Mouse (Mus musculus) kidney, embryonic 16.5 days (tissue): Measurements from ENCODE around the gene 8030474K03Rik. TPM values are rescaled to one million over a fixed set of nuclear protein-coding genes. Genes with fewer than 3 reads are reported as not detected.
A peak's percentile ranks its signal among the peaks of the same experiment; 100 is the strongest.

Experiments used
- ATAC-seq: fragments of 200-750 bp; cut with Nextera tagmentation; 2 replicates; pipeline ENCODE4 v1.8.0; 2017; ENCODE audit warnings: moderate TSS enrichment; ENCODE audit not compliant: low FRiP score, low TSS enrichment
- H3K27ac ChIP-seq: fragments of 300-500 bp; sonication (generic); 2 replicates; pipeline ENCODE4 v1.5.1; 2014; ENCODE audit warnings: low read length
- H3K27me3 ChIP-seq: fragments of 300-500 bp; sonication (generic); 2 replicates; pipeline ENCODE4 v1.6.1; 2014; ENCODE audit warnings: low read length, control low read depth, mixed read lengths; ENCODE audit not compliant: insufficient read depth
- H3K36me3 ChIP-seq: fragments of 300-500 bp; sonication (generic); 2 replicates; pipeline ENCODE4 v1.6.1; 2014; ENCODE audit warnings: low read length, control low read depth, mixed read lengths; ENCODE audit not compliant: insufficient read depth
- H3K4me1 ChIP-seq: fragments of 300-500 bp; sonication (generic); 2 replicates; pipeline ENCODE4 v1.6.1; 2014; ENCODE audit warnings: low read length, control low read depth, mixed read lengths; ENCODE audit not compliant: insufficient read depth
- H3K4me2 ChIP-seq: fragments of 300-500 bp; sonication (generic); replicated peaks from 2 replicates; pipeline ENCODE4 v1.6.1; 2014; ENCODE audit warnings: low read depth, low read length
- H3K4me3 ChIP-seq: fragments of 300-500 bp; sonication (generic); 2 replicates; pipeline ENCODE4 v1.5.1; 2014; ENCODE audit warnings: mild to moderate bottlenecking, low read length
- H3K9ac ChIP-seq: fragments of 300-500 bp; sonication (generic); replicated peaks from 2 replicates; pipeline ENCODE4 v1.6.1; 2014; ENCODE audit warnings: low read length
- H3K9me3 ChIP-seq: fragments of 300-500 bp; sonication (generic); 2 replicates; pipeline ENCODE4 v1.6.1; 2016; ENCODE audit warnings: low read length, control low read depth
- WGBS: fragments of 180-500 bp; shearing (Covaris S2); extraction: QIAGEN DNeasy Blood & Tissue Kit; methylation state at CpG from one replicate; pipeline ENCODE4 v1.1.7; 2014; 5-methylcytosine and 5-hydroxymethylcytosine counted together
- polyA plus RNA-seq: library from polyadenylated mRNA; unstranded; fragments of >200 nt; fragmentation: Nextera tagmentation; extraction: Ambion mirVana; gene quantifications from 2 replicates; pipeline ENCODE4 v1.2.1, GENCODE M21; 2015

8030474K03Rik gene
- 0.22 and 0.33 TPM in 2 replicates for polyA plus RNA-seq

GRCm38 (mm10) chrX:101794342-101794741 lies at the start of gene 8030474K03Rik, which contains the start of gene Gm4779:
8030474K03Rik (plus strand) TSS chrX:101794656.
Gm4779 (minus strand) TSS chrX:101794423.
- 96% methylated on average over 35 of the region's 35 CpGs for WGBS

GRCm38 (mm10) chrX:101750144-101750543 lies 44.3 kb upstream of the 8030474K03Rik start:
- no peaks in the 10 kb centered on the region for H3K4me1 ChIP-seq
- H3K4me3 ChIP-seq: no peak overlapping the region
- H3K4me2 ChIP-seq: no peak overlapping the region
- H3K27ac ChIP-seq: no peak overlapping the region
- H3K9me3 ChIP-seq: no peaks in the 10 kb centered on the region
- H3K9ac ChIP-seq: no peak overlapping the region
- no peak for ATAC-seq
- 60% methylated on average over 4 of the region's 4 CpGs for WGBS
- H3K27me3 ChIP-seq: peaks cover 17% of the 10 kb centered on the region; the same call in 1 of the 2 replicates
- no peaks in the 10 kb centered on the region for H3K36me3 ChIP-seq

More at GRCm38 (mm10) chrX:101794342-101794741, at the start of gene 8030474K03Rik, which contains the start of gene Gm4779:
- no peaks in the 10 kb centered on the region for H3K27me3 ChIP-seq
- H3K27ac ChIP-seq: no peak within 1 kb of the TSS
- no peak within 1 kb of the TSS for H3K4me2 ChIP-seq
- H3K36me3 ChIP-seq: no peaks in the 10 kb centered on the region
- H3K4me3 ChIP-seq: no peak within 1 kb of the TSS
- no peak for ATAC-seq
- H3K9ac ChIP-seq: no peak within 1 kb of the TSS
- H3K9me3 ChIP-seq: peaks cover 4% of the 10 kb centered on the region; the same call in 1 of the 2 replicates
- no peaks in the 10 kb centered on the region for H3K4me1 ChIP-seq

- no peak overlapping the region for H3K4me2 ChIP-seq
- H3K9ac ChIP-seq: no peak overlapping the region
- no peak overlapping the region for H3K4me3 ChIP-seq
- no peaks in the 10 kb centered on the region for H3K36me3 ChIP-seq
- no peak for ATAC-seq
- WGBS: 69% methylated on average over 5 of the region's 5 CpGs
- no peak overlapping the region for H3K27ac ChIP-seq
- no peaks in the 10 kb centered on the region for H3K9me3 ChIP-seq
- H3K4me1 ChIP-seq: no peaks in the 10 kb centered on the region
- H3K27me3 ChIP-seq: peaks cover 16% of the 10 kb centered on the region; the same call in 1 of the 2 replicates
Measured at GRCm38 (mm10) chrX:101754478-101754877, 40.0 kb upstream of the 8030474K03Rik start.

- H3K4me3 ChIP-seq: no peak overlapping the region
- ATAC-seq: no peak
- no peaks in the 10 kb centered on the region for H3K4me1 ChIP-seq
- no peaks in the 10 kb centered on the region for H3K9me3 ChIP-seq
- WGBS: 82% methylated on average over 5 of the region's 5 CpGs
- no peak overlapping the region for H3K4me2 ChIP-seq
- H3K27ac ChIP-seq: no peak overlapping the region
- no peak overlapping the region for H3K9ac ChIP-seq
- H3K27me3 ChIP-seq: peaks cover 11% of the 10 kb centered on the region; the same call in 1 of the 2 replicates
- H3K36me3 ChIP-seq: no peaks in the 10 kb centered on the region
Measured at GRCm38 (mm10) chrX:101764621-101765020, 29.8 kb upstream of the 8030474K03Rik start.

- Histone ChIP-seq H3K27ac (no peak overlapping the region), H3K36me3 (no peaks in the 10 kb centered on the region), H3K4me2 (no peak overlapping the region), H3K4me1 (no peaks in the 10 kb centered on the region), H3K4me3 (no peak overlapping the region), H3K9me3 (no peaks in the 10 kb centered on the region), H3K27me3 (peaks cover 11% of the 10 kb centered on the region; the same call in 1 of the 2 replicates), H3K9ac (no peak overlapping the region)
- no peak for ATAC-seq
- 87% methylated on average over 4 of the region's 4 CpGs for WGBS
Measured at GRCm38 (mm10) chrX:101765111-101765510, 29.3 kb upstream of the 8030474K03Rik start.

- Histone ChIP-seq H3K4me1 (no peaks in the 10 kb centered on the region), H3K27ac (no peak overlapping the region), H3K4me3 (no peak overlapping the region), H3K27me3 (peaks cover 13% of the 10 kb centered on the region; the same call in 1 of the 2 replicates), H3K4me2 (no peak overlapping the region), H3K9ac (no peak overlapping the region), H3K36me3 (no peaks in the 10 kb centered on the region), H3K9me3 (no peaks in the 10 kb centered on the region)
- ATAC-seq: no peak
- 69% methylated on average over 7 of the region's 7 CpGs for WGBS
Measured at GRCm38 (mm10) chrX:101767280-101767679, 27.2 kb upstream of the 8030474K03Rik start.

GRCm38 (mm10) chrX:101769478-101769877 lies 25.0 kb upstream of the 8030474K03Rik start:
- Histone ChIP-seq H3K9me3 (no peaks in the 10 kb centered on the region), H3K4me1 (no peaks in the 10 kb centered on the region), H3K27me3 (peaks cover 14% of the 10 kb centered on the region; the same call in 1 of the 2 replicates), H3K36me3 (no peaks in the 10 kb centered on the region), H3K9ac (no peak overlapping the region), H3K27ac (no peak overlapping the region), H3K4me2 (no peak overlapping the region), H3K4me3 (no peak overlapping the region)
- ATAC-seq: no peak
- 66% methylated on average over 2 of the region's 2 CpGs for WGBS

- Histone ChIP-seq H3K4me2 (no peak overlapping the region), H3K36me3 (no peaks in the 10 kb centered on the region), H3K27me3 (peaks cover 13% of the 10 kb centered on the region; the same call in 1 of the 2 replicates), H3K4me3 (no peak overlapping the region), H3K4me1 (no peaks in the 10 kb centered on the region), H3K27ac (no peak overlapping the region), H3K9ac (no peak overlapping the region), H3K9me3 (no peaks in the 10 kb centered on the region)
- 50% methylated on average over 3 of the region's 3 CpGs for WGBS
- ATAC-seq: no peak
Measured at GRCm38 (mm10) chrX:101770307-101770706, 24.1 kb upstream of the 8030474K03Rik start.

- WGBS: 45% methylated on average over 5 of the region's 5 CpGs
- H3K27me3 ChIP-seq: peaks cover 14% of the 10 kb centered on the region; the same call in 1 of the 2 replicates
- ATAC-seq: no peak
Measured at GRCm38 (mm10) chrX:101772035-101772434, 22.4 kb upstream of the 8030474K03Rik start.

GRCm38 (mm10) chrX:101791551-101791950 lies 2.9 kb upstream of the 8030474K03Rik start:
- ATAC-seq: peak; percentile 47; the same call in 1 of the 2 replicates
- Histone ChIP-seq H3K27ac (no peak overlapping the region), H3K9ac (no peak overlapping the region), H3K4me3 (no peak overlapping the region), H3K4me1 (no peaks in the 10 kb centered on the region), H3K9me3 (peaks cover 4% of the 10 kb centered on the region; the same call in 1 of the 2 replicates), H3K4me2 (no peak overlapping the region), H3K36me3 (no peaks in the 10 kb centered on the region), H3K27me3 (no peaks in the 10 kb centered on the region)
- WGBS: 47% methylated on average over 4 of the region's 4 CpGs

More at GRCm38 (mm10) chrX:101772035-101772434, 22.4 kb upstream of the 8030474K03Rik start:
- Histone ChIP-seq H3K9me3 (no peaks in the 10 kb centered on the region), H3K4me1 (no peaks in the 10 kb centered on the region), H3K4me3 (no peak overlapping the region), H3K36me3 (no peaks in the 10 kb centered on the region), H3K9ac (no peak overlapping the region), H3K4me2 (no peak overlapping the region), H3K27ac (no peak overlapping the region)
